Mouse (Mus musculus) spleen, postnatal 36 days (tissue): ENCODE measurements around the gene Ccdc126.

Experiments
- DNase-seq, 2 experiments: peaks; one replicate each; pipeline ENCODE4 v3.0.0; 2022; ENCODE audit warnings: low spot score in 2 of 2, mixed read lengths in 1 of 2

The Ccdc126 gene

GRCm38 (mm10) chr6:49343737-49344469, 24.8 kb downstream of the Ccdc126 start:
- no peak for DNase-seq

- DNase-seq: peak in 1 of 2 experiments; percentile 20
Observed at GRCm38 (mm10) chr6:49349826-49350225, 30.8 kb downstream of the Ccdc126 start.

GRCm38 (mm10) chr6:49354613-49355012, 35.5 kb downstream of the Ccdc126 start:
- DNase-seq: no peak

- DNase-seq: no peak
Observed at GRCm38 (mm10) chr6:49355171-49355570, 36.1 kb downstream of the Ccdc126 start.

- DNase-seq: no peak
Observed at GRCm38 (mm10) chr6:49360420-49360819, 41.3 kb downstream of the Ccdc126 start.

GRCm38 (mm10) chr6:49367159-49368054, 48.3 kb downstream of the Ccdc126 start, which contains the start of gene Fam221a:
Fam221a (plus strand) TSS chr6:49367739.
- peak; percentile 87 to 88 for DNase-seq

- DNase-seq: no peak
Observed at GRCm38 (mm10) chr6:49368212-49368611, 49.1 kb downstream of the Ccdc126 start.

GRCm38 (mm10) chr6:49372705-49373104, 53.6 kb downstream of the Ccdc126 start:
- DNase-seq: no peak

- no peak for DNase-seq
Observed at GRCm38 (mm10) chr6:49373943-49374342, 54.9 kb downstream of the Ccdc126 start.

GRCm38 (mm10) chr6:49378328-49378727, 59.3 kb downstream of the Ccdc126 start:
- DNase-seq: no peak
